Mouse (Mus musculus): Measurements from ENCODE around the gene Prkag2. TPM values are rescaled to one million over a fixed set of nuclear protein-coding genes. Genes with fewer than 3 reads are reported as not detected.

Gene Prkag2
- total RNA-seq, 2 experiments from 2014 or later, result 2.0 to 8.5 TPM

GRCm38 (mm10) chr5:24979312-24979967, 121.0 kb downstream of the Prkag2 start:
- no peak for ATAC-seq (replicated peaks; ENCODE audit: low FRiP score, poor library complexity, severe bottlenecking)

DNA sequence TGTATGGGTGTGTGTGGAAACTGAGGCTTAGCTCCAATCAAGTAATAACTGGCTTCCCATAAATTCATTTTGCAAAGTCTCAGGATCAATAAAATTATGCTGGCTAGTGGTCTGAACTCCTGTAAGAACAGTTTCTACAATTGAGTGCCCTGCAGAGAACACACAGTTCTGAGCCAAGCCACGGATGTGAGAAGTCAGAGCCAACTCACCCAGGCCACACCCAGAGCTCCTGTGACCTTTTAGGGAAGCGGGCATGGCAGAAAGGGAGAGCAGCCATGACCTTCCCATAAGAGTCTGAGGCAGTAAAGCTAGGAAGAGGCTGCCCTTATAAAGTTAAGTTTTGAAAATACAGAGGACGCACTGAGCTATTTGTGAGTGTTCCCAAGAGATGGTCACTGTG, 123.5 kb downstream of the Prkag2 start:
- ATAC-seq (replicated peaks; ENCODE audit: low FRiP score, poor library complexity, severe bottlenecking), result no peak

- ATAC-seq (replicated peaks; ENCODE audit: low FRiP score, poor library complexity, severe bottlenecking), result no peak
These were observed 124.2 kb downstream of the Prkag2 start for GRCm38 (mm10) chr5:24976236-24976635.

DNA sequence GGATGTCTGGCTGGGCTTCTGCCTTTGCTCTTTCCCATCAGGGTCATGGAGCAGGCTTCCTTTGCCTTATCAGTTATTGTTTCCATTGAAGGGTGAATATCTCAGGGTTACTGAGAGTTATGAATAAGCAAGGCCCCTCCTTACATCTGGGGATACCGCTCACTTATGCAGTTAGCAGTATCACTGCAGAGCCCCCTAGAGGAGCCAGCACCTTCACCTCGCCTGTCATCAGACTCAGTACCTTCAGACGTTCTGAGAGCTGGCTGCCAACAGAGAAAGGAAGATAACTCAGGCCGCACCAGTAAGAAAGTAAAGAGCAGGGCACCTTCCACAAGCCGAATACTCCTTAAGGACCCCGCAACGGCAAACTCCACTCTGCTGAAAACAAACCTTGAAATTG, 125.3 kb downstream of the Prkag2 start:
- ATAC-seq (replicated peaks; ENCODE audit: low FRiP score, poor library complexity, severe bottlenecking), result no peak

GRCm38 (mm10) chr5:24973672-24974225, 126.7 kb downstream of the Prkag2 start:
- ATAC-seq (replicated peaks; ENCODE audit: low FRiP score, poor library complexity, severe bottlenecking), result no peak

- no peak for ATAC-seq (replicated peaks; ENCODE audit: low FRiP score, poor library complexity, severe bottlenecking)
These were observed 127.2 kb downstream of the Prkag2 start for GRCm38 (mm10) chr5:24973228-24973627.

- ATAC-seq (replicated peaks; ENCODE audit: low FRiP score, poor library complexity, severe bottlenecking), result no peak
These were observed 129.7 kb downstream of the Prkag2 start for GRCm38 (mm10) chr5:24970552-24971275.

- no peak for ATAC-seq (replicated peaks; ENCODE audit: low FRiP score, poor library complexity, severe bottlenecking)
These were observed 131.1 kb downstream of the Prkag2 start for GRCm38 (mm10) chr5:24969241-24969880.

GRCm38 (mm10) chr5:24968792-24969191, 131.7 kb downstream of the Prkag2 start:
- no peak for ATAC-seq (replicated peaks; ENCODE audit: low FRiP score, poor library complexity, severe bottlenecking)

GRCm38 (mm10) chr5:24967898-24968535, 132.4 kb downstream of the Prkag2 start:
- no peak for ATAC-seq (replicated peaks; ENCODE audit: low FRiP score, poor library complexity, severe bottlenecking)

DNA sequence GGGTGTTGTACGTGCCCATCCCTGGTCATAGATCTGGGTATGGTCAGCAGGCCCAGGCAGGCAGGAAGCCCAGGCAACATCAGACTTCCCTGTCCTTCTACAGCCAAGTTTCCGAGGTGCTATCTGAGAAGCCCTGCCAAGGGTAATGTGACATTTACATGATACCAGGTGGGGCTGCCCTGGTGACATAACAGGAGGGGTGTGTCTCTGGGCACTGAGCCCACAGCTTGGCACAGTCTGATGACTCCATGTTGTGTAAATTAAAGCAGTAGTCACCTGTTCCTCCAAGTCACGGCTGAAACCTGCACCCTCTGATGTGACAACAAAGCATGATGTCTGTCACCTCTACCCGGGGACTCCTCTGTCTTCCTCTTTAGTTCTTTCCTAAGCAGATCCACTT, 136.7 kb downstream of the Prkag2 start:
- no peak for ATAC-seq (replicated peaks; ENCODE audit: low FRiP score, poor library complexity, severe bottlenecking)

DNA sequence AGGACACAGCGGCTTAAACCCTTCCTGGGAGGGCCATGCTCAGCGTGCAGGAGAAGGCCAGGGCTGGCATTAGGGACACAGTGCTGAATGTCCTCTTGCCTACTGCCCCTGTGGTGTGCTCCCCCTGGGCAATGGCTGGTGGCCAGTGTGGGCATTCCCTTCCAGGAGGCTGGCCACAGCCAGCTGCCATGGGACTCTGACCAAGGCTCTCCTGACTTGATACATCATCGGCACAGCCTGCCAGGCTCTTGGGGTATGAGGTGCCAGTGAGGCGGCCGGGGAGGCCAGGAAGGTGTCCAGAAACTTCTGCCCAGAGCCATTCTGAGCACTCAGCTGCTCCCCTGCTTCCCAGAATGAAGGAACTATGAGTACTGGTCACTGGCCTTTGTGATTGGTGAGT, 139.7 kb downstream of the Prkag2 start:
- ATAC-seq (replicated peaks; ENCODE audit: low FRiP score, poor library complexity, severe bottlenecking), result no peak

DNA sequence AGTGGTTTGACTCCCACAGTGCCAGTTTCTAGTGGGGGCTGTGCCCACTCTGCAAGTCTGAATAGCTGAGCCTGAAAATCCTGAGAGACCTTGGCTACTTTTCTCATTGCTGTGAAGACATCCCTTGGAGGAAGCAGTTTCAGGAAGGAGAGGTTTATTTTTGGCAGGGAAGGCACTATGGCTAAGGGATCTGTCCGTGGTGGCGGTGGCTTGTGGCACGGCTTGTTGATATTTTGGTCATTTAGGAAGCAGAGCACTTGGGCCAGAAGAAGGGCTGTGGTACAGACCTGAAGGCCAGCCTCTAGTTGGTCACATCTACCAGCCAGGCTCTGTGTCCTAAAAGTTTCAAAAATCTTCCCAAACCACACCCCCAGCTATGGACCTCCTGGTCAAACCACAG, 140.7 kb downstream of the Prkag2 start:
- no peak for ATAC-seq (replicated peaks; ENCODE audit: low FRiP score, poor library complexity, severe bottlenecking)

DNA sequence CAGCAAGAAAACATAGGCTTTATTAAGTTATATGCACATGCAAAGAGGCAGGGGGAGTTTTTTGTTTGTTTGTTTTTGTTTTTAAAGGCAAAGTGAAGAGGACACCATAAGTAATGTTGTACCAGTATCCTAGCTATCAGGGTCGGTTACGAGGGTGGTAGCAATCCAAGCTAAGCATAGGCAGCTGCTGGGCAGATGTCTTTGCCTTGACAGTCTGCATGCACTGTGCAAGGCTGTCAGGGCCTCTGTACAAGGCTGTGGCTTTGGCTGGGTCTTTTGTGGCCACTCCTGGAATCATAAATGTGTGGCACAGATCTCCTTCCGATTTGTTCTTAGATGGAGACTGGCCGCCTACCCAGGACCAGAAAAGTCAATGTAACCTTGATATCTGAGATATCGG, 141.8 kb downstream of the Prkag2 start:
- no peak for ATAC-seq (replicated peaks; ENCODE audit: low FRiP score, poor library complexity, severe bottlenecking)

GRCm38 (mm10) chr5:24956891-24957290, 143.6 kb downstream of the Prkag2 start:
- no peak for ATAC-seq (replicated peaks; ENCODE audit: low FRiP score, poor library complexity, severe bottlenecking)

DNA sequence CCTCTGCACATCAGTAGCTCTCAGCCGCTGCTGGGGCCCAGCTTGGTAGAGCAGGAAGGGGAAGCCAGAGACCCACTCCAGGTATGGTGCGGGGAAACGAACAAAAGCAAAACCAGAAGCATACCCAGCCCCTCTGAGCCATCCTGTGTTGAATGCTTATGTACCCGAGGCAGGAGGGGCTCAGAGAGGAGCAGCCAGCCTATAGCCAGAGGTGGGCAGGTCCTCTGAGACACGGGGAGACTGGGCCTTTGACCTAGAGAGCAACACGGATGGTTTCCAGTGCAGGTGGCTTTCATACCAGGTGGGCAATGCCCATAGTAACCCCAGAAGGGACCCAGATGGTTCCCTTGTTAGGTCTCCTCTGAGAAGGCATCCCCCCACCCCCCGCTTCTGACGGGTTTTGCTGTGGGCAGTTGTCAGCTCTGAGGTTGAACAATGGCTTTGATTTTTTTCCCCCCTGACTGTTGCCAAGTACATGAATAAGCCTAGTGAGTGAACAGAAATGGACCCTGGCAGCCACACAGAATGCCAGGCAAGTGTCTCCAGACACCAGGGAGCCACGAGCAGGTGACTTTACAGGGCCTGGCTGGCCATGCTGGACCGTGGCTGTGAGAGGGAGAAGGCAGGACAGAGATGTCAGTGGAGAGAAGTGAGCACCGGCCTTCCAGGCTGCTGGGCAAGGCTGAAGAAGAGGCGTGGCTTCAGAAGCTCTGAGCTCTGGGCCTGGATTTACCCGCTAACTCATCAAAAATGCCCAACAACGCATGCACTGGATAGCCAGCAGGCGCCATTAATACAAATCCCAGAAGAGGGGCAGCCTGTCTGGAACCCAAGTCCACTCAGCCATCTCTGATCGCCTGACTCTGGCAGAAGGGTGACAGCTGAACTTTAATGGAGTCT, 147.3 kb downstream of the Prkag2 start:
- no peak for ATAC-seq (replicated peaks; ENCODE audit: low FRiP score, poor library complexity, severe bottlenecking)

- no peak for ATAC-seq (replicated peaks; ENCODE audit: low FRiP score, poor library complexity, severe bottlenecking)
These were observed 148.2 kb downstream of the Prkag2 start for GRCm38 (mm10) chr5:24952212-24952611.

GRCm38 (mm10) chr5:24950891-24951574, 149.4 kb downstream of the Prkag2 start:
- ATAC-seq (replicated peaks; ENCODE audit: low FRiP score, poor library complexity, severe bottlenecking), result no peak

- ATAC-seq (replicated peaks; ENCODE audit: low FRiP score, poor library complexity, severe bottlenecking), result no peak
These were observed 150.4 kb downstream of the Prkag2 start for GRCm38 (mm10) chr5:24950039-24950438.

All from erythroblast, adult 5-6 weeks (primary cell).